Mouse (Mus musculus): Measurements from ENCODE around the gene Ptger1. TPM values are rescaled to one million over a fixed set of nuclear protein-coding genes. Genes with fewer than 3 reads are reported as not detected.

Gene Ptger1
- polyA plus RNA-seq, 1 experiment, result 0.50 TPM

DNA sequence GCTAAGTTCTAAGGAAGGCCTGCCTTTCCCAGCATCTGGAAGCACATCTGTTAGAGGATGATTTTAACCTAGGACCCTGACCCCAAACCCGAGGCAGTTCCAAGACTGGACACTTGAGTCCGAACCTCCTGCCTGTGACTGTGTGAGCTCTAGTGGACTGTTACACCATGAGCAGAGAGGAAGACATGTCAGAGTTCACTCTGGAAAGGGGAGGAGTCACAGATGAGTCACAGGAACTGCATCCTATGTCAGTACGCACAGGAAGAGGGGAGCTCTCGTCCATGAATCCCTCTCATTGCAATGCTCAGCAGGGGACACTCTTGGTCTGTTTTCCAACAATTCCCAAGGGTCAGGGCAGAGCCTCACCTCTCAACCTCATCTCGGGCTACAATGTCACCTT is 6.5 kb downstream of the Ptger1 start:
- Histone ChIP-seq H3K36me3 (ENCODE audit: control insufficient read depth, insufficient read depth, low read length) (peaks cover 70% of the 10 kb centered on the region), H3K27me3 (ENCODE audit: control insufficient read depth, insufficient read depth, low read length) (no peaks in the 10 kb centered on the region), H3K27ac (ENCODE audit: control insufficient read depth, insufficient read depth, low read length) (no peak overlapping the region), H3K4me3 (ENCODE audit: control insufficient read depth, insufficient read depth, low read length) (no peak overlapping the region), H3K4me1 (replicated peaks; ENCODE audit: control insufficient read depth, insufficient read depth, low read length) (0 out of 2 replicates have a peak, but pooled peaks cover 3% of the 10 kb centered on the region)
- no peak for DNase-seq
- no peak for TF ChIP-seq POLR2A (IDR thresholded peaks at IDR 0.05; ENCODE audit: control insufficient read depth, extremely low read depth, insufficient read depth, low read length, poor library complexity)
- TF ChIP-seq CTCF (IDR thresholded peaks at IDR 0.05; ENCODE audit: borderline replicate concordance, control insufficient read depth, extremely low read depth, insufficient read depth, low read length, poor library complexity), result no peak
- 90% methylated on average over 5 of the region's 5 CpGs for WGBS

DNA sequence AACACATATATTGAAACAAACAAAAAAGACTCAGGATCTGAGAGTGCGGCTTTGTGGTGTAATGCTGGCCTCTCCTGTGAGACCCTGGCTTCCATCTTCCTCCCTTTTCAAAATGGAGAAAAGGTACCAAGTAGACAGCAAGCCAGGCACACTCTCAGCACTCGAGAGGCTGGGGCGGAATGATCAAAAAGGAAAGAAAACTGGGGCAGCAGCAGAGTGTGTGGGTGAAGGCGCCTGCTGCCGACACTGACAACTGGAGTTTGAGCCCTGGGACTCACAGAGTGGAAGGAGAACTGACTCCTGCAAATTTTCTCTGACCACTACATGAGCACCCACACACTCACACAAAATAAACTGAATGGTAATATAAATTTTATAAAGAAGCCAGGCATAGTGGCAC is 8.0 kb downstream of the Ptger1 start:
- DNase-seq, result no peak
- H3K27ac ChIP-seq (ENCODE audit: control insufficient read depth, insufficient read depth, low read length), result no peak overlapping the region
- WGBS, result 90% methylated on average over 5 of the region's 5 CpGs
- H3K27me3 ChIP-seq (ENCODE audit: control insufficient read depth, insufficient read depth, low read length), result no peaks in the 10 kb centered on the region
- no peak for TF ChIP-seq POLR2A (IDR thresholded peaks at IDR 0.05; ENCODE audit: control insufficient read depth, extremely low read depth, insufficient read depth, low read length, poor library complexity)
- TF ChIP-seq CTCF (IDR thresholded peaks at IDR 0.05; ENCODE audit: borderline replicate concordance, control insufficient read depth, extremely low read depth, insufficient read depth, low read length, poor library complexity), result no peak
- peaks cover 79% of the 10 kb centered on the region for H3K36me3 ChIP-seq (ENCODE audit: control insufficient read depth, insufficient read depth, low read length)
- no peak overlapping the region for H3K4me3 ChIP-seq (ENCODE audit: control insufficient read depth, insufficient read depth, low read length)
- H3K4me1 ChIP-seq (replicated peaks; ENCODE audit: control insufficient read depth, insufficient read depth, low read length), result no peaks in the 10 kb centered on the region

DNA sequence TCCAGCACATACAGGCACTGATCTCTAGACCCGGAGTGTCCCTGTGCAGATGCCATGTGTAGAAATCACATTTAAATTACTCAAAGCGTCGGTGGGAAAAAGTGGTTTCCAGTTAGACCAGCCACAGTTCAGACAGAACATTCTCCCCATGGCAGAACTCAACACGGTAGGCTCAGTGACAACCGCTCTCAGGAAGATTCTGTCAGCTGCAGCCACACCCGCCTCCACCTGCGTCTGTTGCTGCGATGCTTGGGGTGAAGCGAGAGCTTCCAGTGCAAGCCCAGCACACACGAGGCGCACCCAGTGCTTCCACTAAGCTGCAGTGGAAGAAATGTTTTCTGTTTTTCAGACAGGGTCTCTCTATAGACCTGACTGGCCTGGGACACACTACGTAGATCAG is 13.4 kb downstream of the Ptger1 start:
- Histone ChIP-seq H3K4me3 (ENCODE audit: control insufficient read depth, insufficient read depth, low read length) (no peak overlapping the region), H3K27ac (ENCODE audit: control insufficient read depth, insufficient read depth, low read length) (no peak overlapping the region), H3K27me3 (ENCODE audit: control insufficient read depth, insufficient read depth, low read length) (no peaks in the 10 kb centered on the region), H3K36me3 (ENCODE audit: control insufficient read depth, insufficient read depth, low read length) (peaks cover 69% of the 10 kb centered on the region), H3K4me1 (replicated peaks; ENCODE audit: control insufficient read depth, insufficient read depth, low read length) (0 out of 2 replicates have a peak, but pooled peaks cover 4% of the 10 kb centered on the region)
- no peak for DNase-seq
- 96% methylated on average over 12 of the region's 12 CpGs for WGBS
- TF ChIP-seq POLR2A (IDR thresholded peaks at IDR 0.05; ENCODE audit: control insufficient read depth, extremely low read depth, insufficient read depth, low read length, poor library complexity) (no peak), CTCF (IDR thresholded peaks at IDR 0.05; ENCODE audit: borderline replicate concordance, control insufficient read depth, extremely low read depth, insufficient read depth, low read length, poor library complexity) (no peak)

DNA sequence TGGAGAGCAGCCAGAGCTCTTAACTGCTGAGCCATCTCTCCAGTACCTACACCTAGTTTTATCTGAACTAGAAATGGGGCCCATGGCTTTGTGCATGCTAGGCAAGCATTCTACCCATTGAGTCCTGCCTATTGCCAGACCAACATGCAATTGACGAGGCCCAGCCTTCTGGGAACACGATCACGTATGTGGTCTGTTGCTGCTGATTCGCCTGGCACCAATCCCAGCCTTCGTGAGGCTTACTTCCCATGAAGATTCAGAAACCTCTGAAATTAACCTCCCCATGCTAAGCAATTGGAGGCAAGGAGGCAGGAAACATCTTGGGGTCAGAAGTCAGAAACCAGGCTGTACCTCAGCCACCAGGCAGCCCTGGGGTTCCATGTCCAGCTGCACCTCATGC is 14.1 kb downstream of the Ptger1 start:
- Histone ChIP-seq H3K36me3 (ENCODE audit: control insufficient read depth, insufficient read depth, low read length) (peaks cover 75% of the 10 kb centered on the region), H3K4me1 (replicated peaks; ENCODE audit: control insufficient read depth, insufficient read depth, low read length) (0 out of 2 replicates have a peak, but pooled peaks cover 4% of the 10 kb centered on the region), H3K27ac (ENCODE audit: control insufficient read depth, insufficient read depth, low read length) (no peak overlapping the region), H3K4me3 (ENCODE audit: control insufficient read depth, insufficient read depth, low read length) (no peak overlapping the region), H3K27me3 (ENCODE audit: control insufficient read depth, insufficient read depth, low read length) (no peaks in the 10 kb centered on the region)
- no peak for TF ChIP-seq CTCF (IDR thresholded peaks at IDR 0.05; ENCODE audit: borderline replicate concordance, control insufficient read depth, extremely low read depth, insufficient read depth, low read length, poor library complexity)
- no peak for TF ChIP-seq POLR2A (IDR thresholded peaks at IDR 0.05; ENCODE audit: control insufficient read depth, extremely low read depth, insufficient read depth, low read length, poor library complexity)
- no peak for DNase-seq
- WGBS, result 95% methylated on average over 5 of the region's 5 CpGs

DNA sequence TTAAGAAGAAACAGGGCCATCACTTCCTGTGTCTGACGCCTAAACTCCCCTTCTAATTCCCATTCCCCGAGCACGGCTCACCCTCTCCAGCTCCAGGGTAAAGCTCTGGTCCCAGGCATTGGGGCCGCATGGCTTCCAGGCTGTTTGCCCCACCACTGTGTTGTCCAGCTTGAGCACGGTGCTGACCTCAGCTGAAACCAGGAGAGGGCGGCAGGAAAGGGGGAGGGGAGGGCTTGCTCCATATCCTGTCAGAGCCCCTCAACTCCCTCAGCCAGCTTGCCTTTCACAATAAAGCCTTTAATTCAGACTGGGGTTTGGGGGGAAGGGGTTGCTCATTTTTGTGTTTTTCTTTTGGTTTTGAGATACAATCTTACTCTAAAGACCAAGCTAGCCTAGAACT is 14.6 kb downstream of the Ptger1 start:
- no peak for DNase-seq
- peaks cover 80% of the 10 kb centered on the region for H3K36me3 ChIP-seq (ENCODE audit: control insufficient read depth, insufficient read depth, low read length)
- H3K27me3 ChIP-seq (ENCODE audit: control insufficient read depth, insufficient read depth, low read length), result no peaks in the 10 kb centered on the region
- TF ChIP-seq CTCF (IDR thresholded peaks at IDR 0.05; ENCODE audit: borderline replicate concordance, control insufficient read depth, extremely low read depth, insufficient read depth, low read length, poor library complexity) (no peak), POLR2A (IDR thresholded peaks at IDR 0.05; ENCODE audit: control insufficient read depth, extremely low read depth, insufficient read depth, low read length, poor library complexity) (no peak)
- H3K27ac ChIP-seq (ENCODE audit: control insufficient read depth, insufficient read depth, low read length), result no peak overlapping the region
- 0 out of 2 replicates have a peak, but pooled peaks cover 4% of the 10 kb centered on the region for H3K4me1 ChIP-seq (replicated peaks; ENCODE audit: control insufficient read depth, insufficient read depth, low read length)
- WGBS, result 94% methylated on average over 6 of the region's 6 CpGs
- no peak overlapping the region for H3K4me3 ChIP-seq (ENCODE audit: control insufficient read depth, insufficient read depth, low read length)

DNA sequence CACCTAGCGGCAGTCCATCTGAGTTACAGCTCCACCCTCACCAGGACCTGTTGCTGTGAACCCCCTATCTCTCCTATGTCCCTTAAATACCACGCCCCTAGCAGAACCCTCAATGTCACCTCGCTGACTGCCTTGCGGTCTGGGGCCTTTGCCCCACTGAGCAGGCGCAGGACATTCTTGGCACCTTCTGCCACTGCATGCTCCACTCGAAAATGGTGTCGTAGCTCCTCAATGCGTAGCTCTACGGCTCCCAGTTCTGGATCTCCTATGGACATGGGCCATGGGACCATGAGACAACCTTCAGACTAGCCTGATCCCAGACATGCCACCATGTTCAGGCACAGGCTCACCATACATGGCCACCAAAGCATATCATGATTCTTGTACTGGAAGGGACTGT is 18.0 kb downstream of the Ptger1 start:
- Histone ChIP-seq H3K27me3 (ENCODE audit: control insufficient read depth, insufficient read depth, low read length) (no peaks in the 10 kb centered on the region), H3K27ac (ENCODE audit: control insufficient read depth, insufficient read depth, low read length) (no peak overlapping the region), H3K4me1 (replicated peaks; ENCODE audit: control insufficient read depth, insufficient read depth, low read length) (0 out of 2 replicates have a peak, but pooled peaks cover 4% of the 10 kb centered on the region), H3K4me3 (ENCODE audit: control insufficient read depth, insufficient read depth, low read length) (no peak overlapping the region), H3K36me3 (ENCODE audit: control insufficient read depth, insufficient read depth, low read length) (peaks cover 66% of the 10 kb centered on the region)
- DNase-seq, result no peak
- TF ChIP-seq POLR2A (IDR thresholded peaks at IDR 0.05; ENCODE audit: control insufficient read depth, extremely low read depth, insufficient read depth, low read length, poor library complexity) (no peak), CTCF (IDR thresholded peaks at IDR 0.05; ENCODE audit: borderline replicate concordance, control insufficient read depth, extremely low read depth, insufficient read depth, low read length, poor library complexity) (no peak)
- over 99% methylated on average over 9 of the region's 9 CpGs for WGBS

DNA sequence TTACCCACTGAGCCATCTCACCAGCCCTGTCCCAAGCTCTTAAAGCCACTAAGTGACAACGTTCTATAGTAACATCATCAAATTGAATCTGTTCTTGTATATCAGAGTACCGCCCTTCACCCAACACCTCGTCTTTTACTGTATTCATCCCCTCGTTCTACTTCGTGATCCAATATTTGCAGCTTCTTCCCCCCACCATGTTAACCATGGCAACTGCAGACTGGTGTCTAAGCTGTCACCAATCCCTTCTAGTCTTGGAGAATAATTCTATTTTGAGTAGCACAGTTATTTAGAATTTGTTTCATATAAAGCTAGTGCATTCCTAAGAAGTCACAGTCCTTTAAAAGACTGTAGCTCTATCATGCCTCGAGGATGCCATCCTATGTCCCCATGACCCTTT is 22.8 kb downstream of the Ptger1 start:
- peaks cover 62% of the 10 kb centered on the region for H3K36me3 ChIP-seq (ENCODE audit: control insufficient read depth, insufficient read depth, low read length)
- H3K27me3 ChIP-seq (ENCODE audit: control insufficient read depth, insufficient read depth, low read length), result no peaks in the 10 kb centered on the region
- WGBS, result 96% methylated on average over 6 of the region's 6 CpGs
- DNase-seq, result no peak
- H3K4me3 ChIP-seq (ENCODE audit: control insufficient read depth, insufficient read depth, low read length), result no peak overlapping the region
- no peak overlapping the region for H3K27ac ChIP-seq (ENCODE audit: control insufficient read depth, insufficient read depth, low read length)
- H3K4me1 ChIP-seq (replicated peaks; ENCODE audit: control insufficient read depth, insufficient read depth, low read length), result peaks cover 10% of the 10 kb centered on the region
- TF ChIP-seq CTCF (IDR thresholded peaks at IDR 0.05; ENCODE audit: borderline replicate concordance, control insufficient read depth, extremely low read depth, insufficient read depth, low read length, poor library complexity) (no peak), POLR2A (IDR thresholded peaks at IDR 0.05; ENCODE audit: control insufficient read depth, extremely low read depth, insufficient read depth, low read length, poor library complexity) (no peak)
